Mouse (Mus musculus) bone marrow, adult 2 months (tissue): ENCODE results near the gene Cul4a. TPM values are rescaled to one million over a fixed set of nuclear protein-coding genes. Genes with fewer than 3 reads are reported as not detected.
A peak's percentile ranks its signal among the peaks of the same experiment; 100 is the strongest.
"Not testable (repeated sequence)": the region's sequence is repeated elsewhere in the genome, so short reads cannot be mapped to it uniquely, and the experiment has no call there.

ENCODE experiments used
- H3K27ac ChIP-seq: fragments of 200-500 bp; 2 replicates; pipeline ENCODE4 v1.5.1; 2012; ENCODE audit warnings: low read depth, mild to moderate bottlenecking, control low read depth, inconsistent platforms, low read length; ENCODE audit not compliant: control insufficient read depth, poor library complexity, insufficient read depth
- H3K4me1 ChIP-seq: fragments of 200-500 bp; 2 replicates; pipeline ENCODE4 v1.6.1; 2011; ENCODE audit warnings: low read length; ENCODE audit not compliant: control insufficient read depth, insufficient read depth
- H3K4me3 ChIP-seq: fragments of 200-500 bp; replicated peaks from 2 replicates; pipeline ENCODE3; 2011; ENCODE audit warnings: mild to moderate bottlenecking, low read depth, low read length, control low read depth; ENCODE audit not compliant: control insufficient read depth
- CTCF ChIP-seq: fragments of 200-500 bp; IDR thresholded peaks from 2 replicates; pipeline ENCODE4 v1.5.1; 2011; ENCODE audit warnings: low read length, control low read depth; ENCODE audit not compliant: control insufficient read depth, insufficient read depth
- POLR2A ChIP-seq: fragments of 200-500 bp; IDR thresholded peaks from 2 replicates; pipeline ENCODE4 v1.6.1; 2011; ENCODE audit warnings: low read depth, mild to moderate bottlenecking, control low read depth, low read length, borderline replicate concordance; ENCODE audit not compliant: control insufficient read depth
- WGBS: fragments of 180-500 bp; shearing (Covaris S2); methylation state at CpG from one replicate; pipeline ENCODE4 v1.1.7; 2018; 5-methylcytosine and 5-hydroxymethylcytosine counted together
- polyA plus RNA-seq: library from polyadenylated mRNA; stranded (reverse); fragments of >200 nt; gene quantifications from 2 replicates; pipeline ENCODE4 v1.2.4, GENCODE M21; 2011; ENCODE audit warnings: low replicate concordance; ENCODE audit not compliant: missing spikeins, insufficient read depth, insufficient read length

Gene Cul4a
- polyA plus RNA-seq, 1 experiment, result 54.9 TPM

DNA sequence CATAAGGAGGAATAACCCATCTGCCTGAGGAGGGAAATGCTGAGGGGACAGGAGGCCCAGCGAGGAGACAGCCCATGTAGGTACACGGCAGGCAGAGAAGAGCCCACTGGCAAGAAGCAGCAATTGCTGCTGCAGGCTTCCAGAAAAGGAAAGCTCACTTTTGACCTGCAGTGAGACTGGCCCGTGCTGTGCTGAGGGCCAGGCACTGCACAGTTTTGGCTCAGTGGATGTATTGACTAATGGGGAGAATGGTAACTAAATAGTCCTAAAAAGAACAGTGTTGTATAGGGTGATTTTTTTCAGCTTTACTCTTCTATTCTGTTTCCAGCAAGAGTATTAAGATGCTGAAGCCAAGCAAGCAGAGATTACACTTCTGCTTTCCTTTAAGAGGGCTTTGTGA, 13.1 kb downstream of the Cul4a start:
- 85% methylated on average over 3 of the region's 3 CpGs for WGBS
- H3K4me1 ChIP-seq, result no peaks in the 10 kb centered on the region; the same call in 1 of the 2 replicates
- no peak overlapping the region for H3K27ac ChIP-seq
- TF ChIP-seq POLR2A, result no peak
- H3K4me3 ChIP-seq, result no peak overlapping the region

DNA sequence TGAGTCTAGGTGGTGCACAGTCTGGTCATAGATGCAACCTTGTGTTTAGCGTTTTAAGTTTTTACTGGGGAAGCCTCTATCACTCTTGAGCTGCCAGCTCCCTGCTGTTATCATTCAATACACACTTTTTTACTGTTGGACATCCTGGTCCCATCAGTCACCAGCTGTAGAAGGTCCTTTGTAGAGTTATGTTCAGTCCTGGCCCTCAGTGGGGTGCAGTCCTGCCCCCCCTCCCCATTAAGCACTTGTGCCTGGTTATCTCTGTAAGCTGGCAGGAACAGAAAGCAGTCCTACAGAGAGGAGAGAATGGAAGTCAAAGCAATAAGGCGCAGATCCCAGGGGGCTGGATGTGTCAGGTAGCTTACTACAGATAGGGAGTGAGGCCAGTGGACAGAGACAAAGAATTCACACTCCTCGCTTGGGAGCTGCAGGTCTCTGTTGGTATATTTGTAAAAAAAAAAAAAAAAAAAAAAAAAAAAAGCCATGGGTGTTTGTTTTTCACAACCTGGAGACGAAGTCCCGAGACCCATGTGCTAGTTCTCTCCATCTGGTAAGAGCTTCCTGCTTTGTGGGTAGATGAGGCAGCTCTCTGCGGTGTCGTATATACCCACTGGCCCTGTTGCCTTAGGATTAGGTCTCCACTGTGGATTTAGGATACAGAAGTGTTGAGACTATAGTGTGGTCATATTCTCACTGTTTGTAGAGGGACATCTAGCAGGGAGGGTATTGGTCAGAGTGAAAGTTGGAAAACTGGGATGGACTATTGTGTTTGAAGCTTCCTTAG, 15.7 kb downstream of the Cul4a start:
- WGBS, result 34% methylated on average over 7 of the region's 7 CpGs
- Histone ChIP-seq H3K4me1 (no peaks in the 10 kb centered on the region; the same call in 1 of the 2 replicates), H3K4me3 (no peak overlapping the region), H3K27ac (peak overlapping the region; percentile 39)
- no peak for TF ChIP-seq CTCF
- TF ChIP-seq POLR2A, result no peak

DNA sequence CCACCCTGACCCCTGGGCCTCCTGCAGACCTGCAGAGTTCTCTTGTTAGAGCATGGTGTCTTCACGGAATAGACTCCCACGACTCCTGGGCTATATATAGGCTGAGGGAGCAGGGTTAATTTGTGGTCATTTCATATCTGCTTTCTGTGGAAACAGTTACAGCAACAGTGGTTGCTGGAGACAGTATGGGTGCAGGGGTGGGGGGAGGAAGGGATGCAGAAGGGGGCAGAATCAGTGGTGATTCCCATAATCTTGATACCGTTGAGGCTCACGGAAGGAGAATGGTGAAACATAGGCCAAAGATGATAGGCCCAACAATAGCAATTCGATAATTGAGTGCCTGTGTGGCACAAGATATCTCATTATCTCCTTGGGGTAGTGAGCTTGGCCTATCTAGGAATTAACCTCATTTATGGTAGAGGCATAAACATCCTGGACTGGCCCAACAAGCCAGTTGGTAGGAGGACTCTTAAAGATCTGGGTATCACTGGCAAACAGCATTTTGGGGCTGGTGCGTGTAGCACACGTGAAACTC, 17.5 kb downstream of the Cul4a start:
- Histone ChIP-seq H3K4me1 (no peaks in the 10 kb centered on the region; the same call in 1 of the 2 replicates), H3K27ac (no peak overlapping the region), H3K4me3 (no peak overlapping the region)
- TF ChIP-seq CTCF (no peak), POLR2A (no peak)
- 63% methylated on average over 7 of the region's 7 CpGs for WGBS

DNA sequence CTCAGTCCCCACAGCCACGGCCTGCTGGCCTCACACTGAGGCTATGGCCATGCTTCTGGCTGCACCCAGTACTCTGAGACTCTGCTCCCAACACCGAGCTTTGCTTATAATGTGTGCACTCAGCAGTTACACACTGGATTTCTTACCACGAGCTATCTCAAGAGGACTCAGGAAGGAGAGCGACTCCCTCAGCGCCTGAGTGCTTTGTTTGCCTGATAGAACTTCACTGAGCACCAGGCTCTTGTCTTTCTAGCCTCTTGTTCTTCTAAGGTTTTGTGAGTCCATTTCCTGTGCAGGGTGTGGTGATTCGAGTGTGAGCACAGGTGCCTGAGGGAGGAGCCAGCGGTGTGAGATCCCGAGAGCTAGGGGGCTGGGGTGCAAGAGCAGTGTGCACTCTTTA, 19.5 kb downstream of the Cul4a start:
- Histone ChIP-seq H3K4me3 (no peak overlapping the region), H3K27ac (no peak overlapping the region), H3K4me1 (no peaks in the 10 kb centered on the region; the same call in 1 of the 2 replicates)
- TF ChIP-seq CTCF, result no peak
- 87% methylated on average over 8 of the region's 8 CpGs for WGBS

GRCm38 (mm10) chr8:13132220-13132619, 26.8 kb downstream of the Cul4a start:
- not testable (repeated sequence) for H3K4me1 ChIP-seq, H3K4me3 ChIP-seq, H3K27ac ChIP-seq
- TF ChIP-seq CTCF, result peak; percentile 64
- 53% methylated on average over 9 of the region's 9 CpGs for WGBS

DNA sequence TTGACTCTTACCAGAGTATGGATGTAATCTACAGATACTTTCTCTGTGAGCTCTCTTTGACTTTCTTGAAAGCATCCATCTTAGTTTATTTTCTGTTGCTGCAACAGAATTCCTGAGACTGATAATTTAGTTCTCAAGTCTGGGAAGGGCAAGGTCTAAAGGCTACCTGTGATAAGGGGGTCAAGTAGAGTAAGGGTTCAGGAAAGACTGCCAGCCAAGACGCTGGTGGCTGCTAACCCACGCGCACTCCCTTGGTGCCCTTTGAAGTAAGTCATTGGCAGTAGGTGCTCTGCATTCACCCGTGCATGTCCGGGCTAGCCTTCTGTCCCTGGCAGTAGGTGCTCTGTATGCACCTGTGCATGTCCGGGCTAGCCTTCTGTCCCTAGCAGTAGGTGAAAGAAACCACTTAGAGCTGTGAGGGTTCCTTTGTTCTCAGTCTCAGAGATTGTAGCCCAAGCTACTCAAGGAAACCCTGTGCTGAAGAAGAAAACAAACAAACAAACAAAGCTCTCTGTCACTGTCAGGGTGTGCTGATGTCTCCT, 34.3 kb downstream of the Cul4a start:
- 97% methylated on average over 6 of the region's 6 CpGs for whole genome bisulfite sequencing
- H3K27ac ChIP-seq, result no peak overlapping the region
- H3K4me1 ChIP-seq, result no peaks in the 10 kb centered on the region
- no peak for TF ChIP-seq CTCF
- no peak for TF ChIP-seq POLR2A
- no peak overlapping the region for H3K4me3 ChIP-seq

GRCm38 (mm10) chr8:13141681-13142080, 36.3 kb downstream of the Cul4a start:
- WGBS, result 93% methylated on average over 5 of the region's 5 CpGs
- H3K27ac ChIP-seq, result no peak overlapping the region
- TF ChIP-seq CTCF (no peak), POLR2A (no peak)

GRCm38 (mm10) chr8:13148476-13148875, 43.1 kb downstream of the Cul4a start:
- no peak overlapping the region for H3K27ac ChIP-seq
- 76% methylated on average over 2 of the region's 2 CpGs for WGBS

More at GRCm38 (mm10) chr8:13141681-13142080, 36.3 kb downstream of the Cul4a start:
- H3K4me3 ChIP-seq, result no peak overlapping the region
- no peaks in the 10 kb centered on the region for H3K4me1 ChIP-seq

More at GRCm38 (mm10) chr8:13148476-13148875, 43.1 kb downstream of the Cul4a start:
- Histone ChIP-seq H3K4me3 (no peak overlapping the region), H3K4me1 (no peaks in the 10 kb centered on the region)
- TF ChIP-seq POLR2A, result no peak
- TF ChIP-seq CTCF, result no peak
